Mouse (Mus musculus) bone marrow macrophage, adult 2 months (primary cell): ENCODE data around the gene Mybph. TPM values are rescaled to one million over a fixed set of nuclear protein-coding genes. Genes with fewer than 3 reads are reported as not detected.

Experiments used
- H3K27ac ChIP-seq: 2 replicates; pipeline ENCODE4 v1.5.1; 2012; ENCODE audit warnings: low read depth, low read length; ENCODE audit not compliant: insufficient read depth
- H3K4me1 ChIP-seq: 2 replicates; pipeline ENCODE4 v1.6.1; 2012; ENCODE audit warnings: low read length; ENCODE audit not compliant: control insufficient read depth, insufficient read depth
- H3K4me3 ChIP-seq: 2 replicates; pipeline ENCODE4 v1.5.1; 2012; ENCODE audit warnings: mild to moderate bottlenecking, low read length, moderate library complexity; ENCODE audit not compliant: insufficient read depth
- CTCF ChIP-seq: IDR thresholded peaks from 2 replicates; pipeline ENCODE4 v1.5.1; 2012; ENCODE audit warnings: low read depth, mild to moderate bottlenecking, low read length, moderate library complexity
- POLR2A ChIP-seq: IDR thresholded peaks from 2 replicates; pipeline ENCODE4 v1.6.1; 2012; ENCODE audit warnings: mild to moderate bottlenecking, low read depth, low read length, borderline replicate concordance
- polyA plus RNA-seq: library from polyadenylated mRNA; stranded (reverse); fragments of >200 nt; gene quantifications from 2 replicates; pipeline ENCODE4 v1.2.4, GENCODE M21; 2012; ENCODE audit not compliant: missing spikeins, insufficient read depth, insufficient read length

The Mybph gene
- polyA plus RNA-seq: not detected in 2 replicates

GRCm38 (mm10) chr1:134193126-134193525 lies at the start of gene Mybph:
Gene Mybph, plus strand, starts transcription at chr1:134193448.
- Histone ChIP-seq H3K4me1 (peaks cover 18% of the 10 kb centered on the region), H3K27ac (no peak within 1 kb of the TSS), H3K4me3 (no peak within 1 kb of the TSS)
- no peak for TF ChIP-seq CTCF
- no peak for TF ChIP-seq POLR2A

GRCm38 (mm10) chr1:134146066-134146465 lies 47.2 kb upstream of the Mybph start:
- Histone ChIP-seq H3K4me1 (no peaks in the 10 kb centered on the region), H3K4me3 (no peak overlapping the region), H3K27ac (no peak overlapping the region)
- TF ChIP-seq POLR2A (no peak), CTCF (no peak)

DNA sequence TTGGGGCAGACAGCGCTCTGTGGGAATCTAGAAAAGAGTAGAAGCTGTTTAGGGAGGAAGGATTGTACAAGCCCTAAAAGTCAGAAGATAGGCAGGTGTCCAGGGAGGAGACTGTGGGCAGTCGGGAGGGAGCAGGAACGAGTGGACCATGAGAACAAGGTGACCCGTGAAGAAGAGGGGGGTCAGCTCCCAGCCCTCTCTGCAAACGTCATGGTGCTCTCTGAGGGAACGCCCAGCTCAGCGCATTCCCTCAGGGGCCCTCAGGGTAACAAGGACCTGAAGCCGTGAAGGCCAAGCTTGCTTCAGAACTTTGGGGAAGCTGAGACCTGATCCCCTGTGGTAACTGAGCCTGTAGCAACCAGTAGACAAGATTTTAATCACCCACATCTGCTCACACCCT lies 43.2 kb upstream of the Mybph start:
- Histone ChIP-seq H3K27ac (no peak overlapping the region), H3K4me3 (no peak overlapping the region), H3K4me1 (no peaks in the 10 kb centered on the region)
- TF ChIP-seq POLR2A (no peak), CTCF (no peak)

DNA sequence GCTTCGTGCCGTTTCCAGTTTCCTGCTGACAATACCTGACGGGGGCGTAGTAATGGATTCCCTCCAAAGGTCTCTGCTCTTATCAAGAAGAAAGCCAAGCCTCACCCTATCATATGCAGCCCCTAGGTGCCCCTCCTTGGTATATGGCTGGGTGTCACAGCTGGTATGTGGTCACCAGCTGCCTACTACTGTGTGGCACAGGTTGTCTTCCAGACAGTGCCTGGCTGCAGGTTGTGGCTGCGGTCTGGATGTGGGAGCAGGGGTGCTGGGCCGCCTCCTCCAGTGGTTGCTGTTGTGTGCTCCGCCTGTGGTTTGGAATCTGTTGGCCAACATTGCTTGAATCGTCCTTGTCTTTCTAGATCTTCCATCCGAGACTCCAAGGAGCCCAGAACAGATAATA lies 42.5 kb upstream of the Mybph start:
- Histone ChIP-seq H3K4me3 (no peak overlapping the region), H3K4me1 (no peaks in the 10 kb centered on the region)
- TF ChIP-seq CTCF (no peak), POLR2A (no peak)

GRCm38 (mm10) chr1:134151655-134152412 lies 41.4 kb upstream of the Mybph start:
- TF ChIP-seq POLR2A (no peak), CTCF (peak; percentile 48)
- Histone ChIP-seq H3K4me1 (no peaks in the 10 kb centered on the region), H3K27ac (no peak overlapping the region), H3K4me3 (no peak overlapping the region)

More for the DNA sequence above, 42.5 kb upstream of the Mybph start:
- H3K27ac ChIP-seq: no peak overlapping the region

DNA sequence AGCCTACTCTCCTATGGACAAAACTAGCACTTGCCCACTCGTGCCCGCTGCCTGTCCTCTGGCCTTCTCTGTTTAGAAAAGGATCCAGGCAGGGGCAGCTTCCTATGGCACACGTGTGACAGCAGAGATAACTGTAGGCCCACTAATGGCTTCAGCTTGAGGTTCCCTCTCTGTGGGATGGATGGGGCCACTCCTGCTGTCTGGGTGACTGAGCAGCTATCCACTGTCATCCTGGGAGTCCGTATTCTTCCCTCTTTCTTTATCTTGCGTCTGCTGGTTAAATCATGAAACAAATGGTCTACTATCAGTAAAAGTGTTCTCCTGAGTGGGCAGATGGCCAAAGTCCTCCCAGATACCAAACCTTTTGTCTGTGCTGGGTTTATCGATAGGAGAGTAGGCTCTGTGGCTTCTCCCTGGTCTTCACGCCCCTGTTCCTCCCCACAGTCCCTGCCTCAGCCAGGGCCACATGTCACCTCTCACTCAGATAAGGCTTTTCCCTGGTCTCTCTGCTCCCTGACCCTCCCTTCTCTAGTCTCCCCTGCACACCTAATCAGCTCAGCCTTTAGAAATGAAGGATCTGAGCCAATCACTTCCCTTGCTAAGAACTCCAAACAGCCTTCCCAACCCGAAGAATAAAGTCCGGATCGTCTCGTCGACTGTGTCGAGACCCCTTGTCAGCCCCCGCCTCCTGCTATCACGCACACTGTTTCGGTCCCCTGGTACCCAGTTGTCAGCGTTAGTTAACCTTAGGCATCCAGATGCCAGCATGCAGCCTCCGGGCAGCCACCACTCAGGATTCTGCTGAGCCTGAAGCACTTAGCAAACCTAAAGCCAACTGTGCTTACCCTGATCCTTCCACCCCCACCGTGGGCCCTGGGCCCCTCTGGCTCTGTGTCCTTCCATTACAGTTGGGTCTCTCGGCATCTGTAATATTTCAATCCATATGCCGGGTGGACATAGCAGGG lies 40.3 kb upstream of the Mybph start:
- H3K27ac ChIP-seq: no peak overlapping the region
- no peak overlapping the region for H3K4me3 ChIP-seq
- TF ChIP-seq POLR2A (no peak), CTCF (no peak)
- H3K4me1 ChIP-seq: no peaks in the 10 kb centered on the region

DNA sequence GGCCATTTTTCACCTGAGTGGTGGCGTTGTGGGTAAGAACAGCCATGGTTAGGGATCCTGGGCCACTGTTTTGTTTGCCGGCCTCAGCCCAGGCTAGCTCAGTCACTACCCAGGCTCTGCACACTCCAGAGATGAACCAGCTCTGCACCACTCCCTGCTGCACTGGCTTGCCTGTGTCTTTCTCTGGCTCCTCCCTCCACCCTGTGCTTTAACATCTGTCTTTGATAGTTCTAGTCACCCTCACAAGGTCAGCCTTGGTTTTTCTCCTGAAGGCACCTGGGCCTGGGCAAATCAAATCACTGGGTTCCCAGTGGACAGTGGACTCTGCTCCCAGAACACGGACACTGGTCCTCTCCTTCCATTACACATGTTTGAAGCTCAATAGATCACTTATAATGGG lies 39.1 kb upstream of the Mybph start:
- H3K4me3 ChIP-seq: no peak overlapping the region
- no peaks in the 10 kb centered on the region for H3K4me1 ChIP-seq
- TF ChIP-seq CTCF (no peak), POLR2A (no peak)
- no peak overlapping the region for H3K27ac ChIP-seq

- no peaks in the 10 kb centered on the region for H3K4me1 ChIP-seq
- H3K27ac ChIP-seq: no peak overlapping the region
- H3K4me3 ChIP-seq: no peak overlapping the region
- TF ChIP-seq POLR2A (no peak), CTCF (no peak)
Measured at GRCm38 (mm10) chr1:134154655-134155054, 38.6 kb upstream of the Mybph start.

DNA sequence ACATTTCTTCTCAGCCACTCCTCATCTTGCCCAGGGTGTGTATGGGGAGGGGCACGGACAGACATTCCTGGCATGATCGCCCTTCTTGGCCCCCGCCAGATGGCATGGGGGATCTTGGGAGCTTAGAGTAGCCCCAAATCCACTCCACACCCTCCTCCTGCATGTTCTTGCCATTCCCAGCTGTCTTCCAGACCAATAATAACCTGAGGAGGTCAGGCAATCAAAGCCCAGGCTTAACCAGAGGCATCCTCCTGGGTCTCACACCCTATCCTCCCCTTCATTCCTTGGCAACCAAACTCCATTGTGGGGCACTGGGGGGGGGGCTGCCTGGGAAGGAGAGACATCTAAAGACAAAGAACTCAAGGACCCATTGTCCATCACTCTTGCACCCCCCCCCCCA lies 32.8 kb upstream of the Mybph start:
- no peak overlapping the region for H3K27ac ChIP-seq
- peaks cover 3% of the 10 kb centered on the region; the same call in 1 of the 2 replicates for H3K4me1 ChIP-seq
- TF ChIP-seq CTCF: no peak
- TF ChIP-seq POLR2A: no peak
- no peak overlapping the region for H3K4me3 ChIP-seq
